Mouse (Mus musculus): ENCODE results near the gene Fkbp3. TPM values are rescaled to one million over a fixed set of nuclear protein-coding genes. Genes with fewer than 3 reads are reported as not detected.
"Not testable (repeated sequence)": the region's sequence is repeated elsewhere in the genome, so short reads cannot be mapped to it uniquely, and the experiment has no call there.

Gene Fkbp3
- total RNA-seq (2018; cell fraction: chromatin; rRNA removed): 10 to 100 TPM in 20 of 26 experiments, 1 to 10 TPM in 6; 6.5 to 35.0 (median 16.4) TPM
- 10 to 100 TPM; 24.6 to 52.8 (median 38.3) TPM for total RNA-seq (2018; cell fraction: cytosol; rRNA removed)
- 10 to 100 TPM in 22 of 26 experiments, 1 to 10 TPM in 4; 8.1 to 45.3 (median 16.8) TPM for total RNA-seq (2018; cell fraction: nucleus; rRNA removed)
- polyA plus RNA-seq (2018): 40.8 to 95.0 TPM (median 60.5 TPM) in 3 replicates

DNA sequence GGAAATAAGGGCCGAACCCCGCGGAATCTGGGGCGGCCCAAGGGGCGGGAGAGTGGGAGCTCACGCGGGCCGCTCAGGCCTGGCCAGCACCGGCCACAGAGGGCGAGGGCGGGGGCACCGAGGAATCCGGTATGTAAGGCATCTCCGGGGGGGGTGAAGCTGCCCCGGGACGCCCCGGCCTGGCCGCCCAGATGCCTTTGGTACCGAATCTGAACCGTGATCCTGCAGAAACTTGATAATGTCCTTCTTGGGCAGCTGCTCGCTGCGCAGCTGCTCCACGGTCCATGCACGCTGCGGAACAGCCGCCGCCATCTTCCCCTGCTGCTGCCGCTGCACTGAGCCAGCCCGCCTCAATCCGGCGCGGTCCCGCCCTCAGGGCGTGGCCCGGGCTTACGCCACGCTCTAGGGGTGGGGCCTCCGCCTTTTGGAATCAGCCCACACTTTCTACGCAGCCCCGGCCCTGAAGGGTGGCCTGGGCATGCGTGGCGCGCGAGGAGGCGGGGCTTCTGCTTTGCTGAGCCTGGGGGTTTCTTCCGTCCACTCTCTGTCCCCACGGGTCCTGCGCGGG lies at the start of gene Fkbp3:
Gene Fkbp3, minus strand, starts transcription at position 397 of the 568 bp plus-strand sequence.
- H3K36me3 ChIP-seq (ENCODE audit: inconsistent target): no peaks in the 10 kb centered on the region
- H3K4me3 ChIP-seq (ENCODE audit: inconsistent target): peak within 1 kb of the TSS; percentile 79
- peak within 1 kb of the TSS; percentile 67 for H3K27ac ChIP-seq
- WGBS (ENCODE audit: missing documents): under 1% methylated on average over 47 of the region's 49 CpGs
- peaks cover 8% of the 10 kb centered on the region; the same call in 1 of the 2 replicates for H3K79me2 ChIP-seq (ENCODE audit: inconsistent target)

DNA sequence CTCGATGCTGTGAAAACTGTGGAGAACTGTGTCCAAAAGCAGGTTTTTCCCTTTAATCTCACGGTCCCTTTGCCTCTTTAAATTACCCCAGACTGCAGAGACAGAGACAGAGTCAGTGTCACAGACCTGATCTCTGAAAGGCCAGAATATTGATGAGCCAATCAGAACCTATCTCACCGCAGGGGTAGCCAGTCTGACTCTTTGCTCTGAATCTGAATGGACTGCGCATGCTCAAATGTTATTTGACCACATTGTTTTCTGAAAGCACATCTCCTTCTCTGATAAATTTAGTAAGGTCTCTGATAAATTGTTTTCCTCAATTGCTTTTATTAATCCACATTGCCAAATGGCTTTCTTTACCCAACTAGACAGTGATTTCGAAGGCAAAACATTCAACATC lies 45.6 kb upstream of the Fkbp3 start:
- Histone ChIP-seq H3K36me3 (ENCODE audit: inconsistent target) (no peaks in the 10 kb centered on the region), H3K79me2 (ENCODE audit: inconsistent target) (no peaks in the 10 kb centered on the region), H3K4me3 (ENCODE audit: inconsistent target) (no peak overlapping the region), H3K27ac (no peak overlapping the region)
- WGBS (ENCODE audit: missing documents): 90% methylated on average over 5 of the region's 5 CpGs

GRCm38 (mm10) chr12:65118968-65119367 lies 45.2 kb upstream of the Fkbp3 start:
- no peaks in the 10 kb centered on the region for H3K36me3 ChIP-seq (ENCODE audit: inconsistent target)
- WGBS (ENCODE audit: missing documents): 92% methylated on average over 7 of the region's 7 CpGs
- no peak overlapping the region for H3K27ac ChIP-seq
- H3K79me2 ChIP-seq (ENCODE audit: inconsistent target): no peaks in the 10 kb centered on the region
- H3K4me3 ChIP-seq (ENCODE audit: inconsistent target): no peak overlapping the region

- 91% methylated on average over 3 of the region's 3 CpGs for WGBS (ENCODE audit: missing documents)
- H3K27ac ChIP-seq; H3K4me3 ChIP-seq (ENCODE audit: inconsistent target); H3K36me3 ChIP-seq (ENCODE audit: inconsistent target); H3K79me2 ChIP-seq (ENCODE audit: inconsistent target): not testable (repeated sequence)
Observed at GRCm38 (mm10) chr12:65114978-65115377, 41.2 kb upstream of the Fkbp3 start.

DNA sequence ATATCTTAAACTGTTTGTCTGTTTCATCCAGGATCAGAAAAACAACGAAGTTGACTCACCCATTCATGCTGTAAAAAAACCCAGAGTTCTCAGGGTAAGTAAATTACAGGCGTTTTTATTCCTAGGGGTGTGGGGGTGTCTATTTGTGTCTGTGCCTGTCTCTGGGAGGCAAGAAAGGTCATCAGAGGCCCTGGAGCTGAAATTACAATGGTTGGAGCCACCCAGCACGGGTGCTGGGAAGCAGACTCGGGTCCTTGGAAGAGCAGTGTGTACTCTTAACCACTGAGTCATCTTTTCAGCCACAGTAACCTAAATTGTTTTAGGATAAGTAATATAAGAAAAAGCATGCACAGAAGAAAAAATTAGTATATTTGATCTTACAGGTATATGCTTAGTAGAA lies 40.1 kb upstream of the Fkbp3 start:
- 96% methylated on average over 4 of the region's 4 CpGs for WGBS (ENCODE audit: missing documents)
- no peak overlapping the region for H3K4me3 ChIP-seq (ENCODE audit: inconsistent target)
- H3K27ac ChIP-seq: no peak overlapping the region
- no peaks in the 10 kb centered on the region for H3K79me2 ChIP-seq (ENCODE audit: inconsistent target)
- H3K36me3 ChIP-seq (ENCODE audit: inconsistent target): no peaks in the 10 kb centered on the region

DNA sequence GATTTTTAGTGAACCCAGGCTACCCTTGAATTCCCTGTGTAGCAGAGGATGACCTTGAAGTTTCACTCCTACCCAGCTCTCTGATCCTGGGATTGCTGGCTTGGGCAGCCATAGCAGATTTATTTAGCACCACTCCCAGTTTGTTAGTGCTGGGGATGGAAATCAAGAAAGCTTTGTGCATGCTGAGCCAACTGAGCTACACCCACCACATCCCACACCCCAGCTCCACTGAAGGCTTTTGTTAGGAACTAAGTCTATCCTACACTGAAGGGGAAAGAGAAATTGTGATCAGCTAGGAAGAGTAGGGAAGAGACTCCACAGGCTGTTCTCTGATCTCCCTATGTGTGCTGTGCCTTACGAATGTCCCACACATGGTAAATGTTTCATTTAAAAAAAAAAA lies 39.0 kb upstream of the Fkbp3 start:
- H3K4me3 ChIP-seq (ENCODE audit: inconsistent target): no peak overlapping the region
- WGBS (ENCODE audit: missing documents): 100% methylated on average over 1 of the region's 1 CpGs
- no peaks in the 10 kb centered on the region for H3K79me2 ChIP-seq (ENCODE audit: inconsistent target)
- H3K36me3 ChIP-seq (ENCODE audit: inconsistent target): no peaks in the 10 kb centered on the region
- H3K27ac ChIP-seq: no peak overlapping the region

GRCm38 (mm10) chr12:65111503-65111902 lies 37.7 kb upstream of the Fkbp3 start:
- no peaks in the 10 kb centered on the region for H3K79me2 ChIP-seq (ENCODE audit: inconsistent target)
- H3K36me3 ChIP-seq (ENCODE audit: inconsistent target): no peaks in the 10 kb centered on the region
- H3K4me3 ChIP-seq (ENCODE audit: inconsistent target): no peak overlapping the region
- no peak overlapping the region for H3K27ac ChIP-seq
- WGBS (ENCODE audit: missing documents): 50% methylated on average over 3 of the region's 3 CpGs

GRCm38 (mm10) chr12:65108746-65109145 lies 34.9 kb upstream of the Fkbp3 start:
- WGBS (ENCODE audit: missing documents): 100% methylated on average over 1 of the region's 1 CpGs
- Histone ChIP-seq H3K27ac (no peak overlapping the region), H3K79me2 (ENCODE audit: inconsistent target) (no peaks in the 10 kb centered on the region), H3K36me3 (ENCODE audit: inconsistent target) (no peaks in the 10 kb centered on the region), H3K4me3 (ENCODE audit: inconsistent target) (no peak overlapping the region)

DNA sequence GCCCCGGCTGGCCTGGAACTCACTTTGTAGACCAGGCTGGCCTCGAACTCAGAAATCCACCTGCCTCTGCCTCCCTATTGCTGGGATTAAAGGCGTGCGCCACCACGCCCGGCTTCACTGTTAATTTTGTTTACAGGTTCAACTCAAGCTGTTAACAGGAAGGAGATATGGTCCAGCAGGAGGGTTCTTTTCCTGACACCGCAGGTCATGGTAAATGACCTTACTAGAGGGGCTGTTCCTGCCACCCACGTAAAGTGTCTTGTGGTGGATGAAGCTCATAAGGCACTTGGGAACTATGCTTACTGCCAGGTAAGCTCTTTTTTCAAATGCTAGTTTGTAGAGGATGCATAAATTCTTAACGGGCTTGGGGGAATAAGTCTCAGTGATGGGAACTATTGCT lies 3.1 kb upstream of the Fkbp3 start:
- Histone ChIP-seq H3K36me3 (ENCODE audit: inconsistent target) (no peaks in the 10 kb centered on the region), H3K79me2 (ENCODE audit: inconsistent target) (peaks cover 8% of the 10 kb centered on the region; the same call in 1 of the 2 replicates), H3K27ac (no peak overlapping the region), H3K4me3 (ENCODE audit: inconsistent target) (no peak overlapping the region)
- WGBS (ENCODE audit: missing documents): 89% methylated on average over 9 of the region's 9 CpGs

DNA sequence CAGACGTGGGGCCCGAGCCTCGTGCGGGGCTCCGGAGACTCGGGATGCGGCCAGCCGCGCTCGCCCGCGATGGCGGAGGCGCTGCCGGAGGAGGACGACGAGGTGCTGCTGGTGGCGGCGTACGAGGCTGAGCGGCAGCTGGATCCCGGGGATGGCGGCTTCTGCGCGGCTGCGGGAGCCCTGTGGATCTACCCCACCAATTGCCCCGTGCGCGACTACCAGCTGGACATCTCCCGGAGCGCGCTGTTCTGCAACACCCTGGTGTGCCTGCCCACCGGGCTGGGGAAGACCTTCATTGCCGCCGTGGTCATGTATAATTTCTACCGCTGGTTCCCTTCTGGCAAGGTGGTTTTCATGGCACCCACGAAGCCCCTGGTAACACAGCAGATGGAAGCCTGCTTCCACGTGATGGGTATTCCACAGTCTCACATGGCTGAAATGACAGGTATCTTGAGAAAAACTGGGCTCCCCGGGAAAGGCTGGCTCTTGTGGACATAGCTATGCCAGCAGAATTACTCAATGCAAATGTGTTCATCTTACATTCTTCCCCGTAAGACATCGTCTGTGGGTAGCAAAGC lies 2.0 kb upstream of the Fkbp3 start:
- Histone ChIP-seq H3K36me3 (ENCODE audit: inconsistent target) (no peaks in the 10 kb centered on the region), H3K4me3 (ENCODE audit: inconsistent target) (peak overlapping the region; percentile 70), H3K27ac (no peak overlapping the region), H3K79me2 (ENCODE audit: inconsistent target) (peaks cover 8% of the 10 kb centered on the region; the same call in 1 of the 2 replicates)
- WGBS (ENCODE audit: missing documents): 0% methylated on average over 41 of the region's 41 CpGs

GRCm38 (mm10) chr12:65075085-65075732 lies 1.4 kb upstream of the Fkbp3 start, which contains the start of gene Fancm:
Gene Fancm, plus strand, starts transcription at chr12:65075603.
- 3% methylated on average over 37 of the region's 39 CpGs for WGBS (ENCODE audit: missing documents)
- Histone ChIP-seq H3K36me3 (ENCODE audit: inconsistent target) (no peaks in the 10 kb centered on the region), H3K79me2 (ENCODE audit: inconsistent target) (peaks cover 8% of the 10 kb centered on the region; the same call in 1 of the 2 replicates), H3K27ac (peak within 1 kb of the TSS; percentile 43), H3K4me3 (ENCODE audit: inconsistent target) (peak within 1 kb of the TSS; percentile 70)

DNA sequence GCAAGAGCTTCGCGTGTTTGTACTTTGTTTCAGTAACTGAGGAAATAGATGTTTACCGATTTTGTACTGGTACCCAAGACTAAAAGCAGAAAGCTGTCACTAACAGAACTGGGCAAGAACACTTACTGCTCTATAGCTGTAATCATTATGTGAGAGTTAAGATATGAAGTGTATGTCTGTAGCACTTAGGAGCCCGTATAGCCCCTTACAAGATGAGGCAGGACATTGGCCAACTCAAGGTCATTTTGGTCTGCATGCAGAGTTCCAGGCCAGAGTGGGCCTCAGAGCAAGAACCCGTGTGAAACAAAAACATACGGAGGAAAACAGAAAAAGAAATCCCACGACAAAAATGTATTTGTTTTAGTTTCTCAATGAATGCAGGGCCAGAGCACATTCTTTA lies 844 bp upstream of the Fkbp3 start:
- 57% methylated on average over 7 of the region's 7 CpGs for WGBS (ENCODE audit: missing documents)
- no peaks in the 10 kb centered on the region for H3K36me3 ChIP-seq (ENCODE audit: inconsistent target)
- H3K79me2 ChIP-seq (ENCODE audit: inconsistent target): peaks cover 8% of the 10 kb centered on the region; the same call in 1 of the 2 replicates
- H3K4me3 ChIP-seq (ENCODE audit: inconsistent target): peak overlapping the region; percentile 70
- peak overlapping the region; percentile 43 for H3K27ac ChIP-seq

GRCm38 (mm10) chr12:65072911-65073610 lies 746 bp downstream of the Fkbp3 start:
- peak overlapping the region; percentile 67 for H3K27ac ChIP-seq
- WGBS (ENCODE audit: missing documents): 5% methylated on average over 21 of the region's 21 CpGs

GRCm38 (mm10) chr12:65068409-65068808 lies 5.4 kb downstream of the Fkbp3 start:
- WGBS (ENCODE audit: missing documents): 57% methylated on average over 4 of the region's 4 CpGs
- H3K36me3 ChIP-seq (ENCODE audit: inconsistent target): 0 out of 2 replicates have a peak, but pooled peaks cover 7% of the 10 kb centered on the region
- H3K27ac ChIP-seq: no peak overlapping the region

More at GRCm38 (mm10) chr12:65072911-65073610, 746 bp downstream of the Fkbp3 start:
- Histone ChIP-seq H3K4me3 (ENCODE audit: inconsistent target) (peak overlapping the region; percentile 79), H3K79me2 (ENCODE audit: inconsistent target) (peaks cover 8% of the 10 kb centered on the region; the same call in 1 of the 2 replicates), H3K36me3 (ENCODE audit: inconsistent target) (no peaks in the 10 kb centered on the region)

More at GRCm38 (mm10) chr12:65068409-65068808, 5.4 kb downstream of the Fkbp3 start:
- no peaks in the 10 kb centered on the region for H3K79me2 ChIP-seq (ENCODE audit: inconsistent target)
- no peak overlapping the region for H3K4me3 ChIP-seq (ENCODE audit: inconsistent target)

All from macrophage (primary cell).